Mouse (Mus musculus): ENCODE data around the gene Col5a1.

DNA sequence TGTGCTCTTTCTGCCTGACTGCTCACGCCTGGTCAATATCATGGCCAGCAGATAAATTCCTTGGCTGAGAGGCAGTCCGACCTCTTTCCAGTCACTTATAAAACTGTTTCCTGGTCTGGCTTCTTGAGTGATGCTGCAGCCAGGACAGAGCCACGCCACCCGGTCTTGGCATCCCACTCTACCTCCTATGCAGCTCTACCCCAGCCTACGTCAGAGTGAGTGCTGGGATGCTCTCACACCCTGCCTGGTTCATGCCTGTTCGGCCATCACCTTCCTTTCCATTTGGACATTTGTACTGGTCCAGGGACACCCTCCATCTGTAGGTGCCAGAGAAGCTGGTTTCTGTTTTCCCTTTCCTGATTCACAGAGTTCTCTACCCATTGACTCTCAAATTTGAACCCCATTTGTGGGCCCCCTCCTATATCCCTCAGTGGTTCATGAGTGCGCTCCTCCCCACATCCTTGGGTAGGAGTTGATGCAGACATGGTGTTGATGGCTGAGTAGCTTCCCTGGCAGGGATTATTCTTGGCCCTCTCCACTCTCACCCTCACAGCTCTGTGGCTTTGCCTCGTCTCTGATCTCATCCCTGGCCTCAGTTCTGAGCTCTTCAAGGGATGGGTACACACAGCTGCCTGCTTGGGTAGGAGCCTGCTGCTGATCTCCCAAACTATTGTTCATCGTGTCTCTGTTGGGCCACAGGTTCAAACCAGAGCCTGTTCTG, 15.5 kb downstream of the Col5a1 start:
- no peak for TF ChIP-seq TAL1 (conservative IDR thresholded peaks at IDR 0.05; ENCODE audit: low read depth, low read length)
- no peak for TF ChIP-seq CTCF (IDR thresholded peaks at IDR 0.05; ENCODE audit: low read depth, low read length)
- TF ChIP-seq POLR2AphosphoS5 (IDR thresholded peaks at IDR 0.05; ENCODE audit: insufficient replicate concordance, low read depth, low read length) = no peak
- no peak for TF ChIP-seq GATA1 (IDR thresholded peaks at IDR 0.05; ENCODE audit: borderline replicate concordance, low read length)
